Mouse (Mus musculus): Measurements from ENCODE around the gene Coro2a. TPM values are rescaled to one million over a fixed set of nuclear protein-coding genes. Genes with fewer than 3 reads are reported as not detected.

Gene Coro2a
- total and polyA plus RNA-seq, 3 experiments: 0.35 to 6.8 TPM; not detected in 1

GRCm38 (mm10) chr4:46535094-46535830 is 66.7 kb downstream of the Coro2a start:
- H3K27ac ChIP-seq (ENCODE audit: control insufficient read depth, low read depth, low read length): peak overlapping the region; percentile 15; the same call in 1 of the 2 replicates
- H3K79me2 ChIP-seq (ENCODE audit: control insufficient read depth, insufficient read depth, low read length, poor library complexity): no peaks in the 10 kb centered on the region
- peak overlapping the region; percentile 63 to 84 for H3K4me3 ChIP-seq (ENCODE audit: control insufficient read depth in 1 of 2, insufficient read depth in 1 of 2, low read depth in 2 of 2, low read length in 2 of 2)
- peak; percentile 54 for DNase-seq (ENCODE audit: low read depth, low spot score)
- no peaks in the 10 kb centered on the region for H3K9me3 ChIP-seq (replicated peaks; ENCODE audit: insufficient read depth, low read length)
- H3K27me3 ChIP-seq (ENCODE audit: control insufficient read depth in 1 of 2, insufficient read depth in 2 of 2, low read length in 2 of 2): no peaks in the 10 kb centered on the region; a peak in 2 of 4 replicates
- peaks cover 0 to 11% of the 10 kb centered on the region in 2 experiments; a peak in 1 of 4 replicates for H3K4me1 ChIP-seq (ENCODE audit: control insufficient read depth in 1 of 2, insufficient read depth in 2 of 2, low read length in 2 of 2)
- TF ChIP-seq HCFC1 (IDR thresholded peaks at IDR 0.05; ENCODE audit: low read depth, low read length) (no peak), POLR2AphosphoS5 (IDR thresholded peaks at IDR 0.05; ENCODE audit: borderline replicate concordance, low read depth, low read length) (no peak), MXI1 (IDR thresholded peaks at IDR 0.05; ENCODE audit: low read depth, low read length) (no peak), TCF12 (IDR thresholded peaks at IDR 0.05; ENCODE audit: low read depth, low read length) (no peak), SIN3A (IDR thresholded peaks at IDR 0.05; ENCODE audit: low read length) (0 out of 2 replicates have a peak, but pooled peaks have one; percentile 27), CHD1 (IDR thresholded peaks at IDR 0.05; ENCODE audit: low read depth, low read length) (no peak), MAZ (IDR thresholded peaks at IDR 0.05; ENCODE audit: low read depth, low read length) (peak; percentile 28; the same call in 1 of the 2 replicates), ZNF384 (IDR thresholded peaks at IDR 0.05; ENCODE audit: low read depth, low read length) (no peak), ELF1 (IDR thresholded peaks at IDR 0.05; ENCODE audit: low read depth, low read length) (0 out of 2 replicates have a peak, but pooled peaks have one; percentile 43), MAFK (IDR thresholded peaks at IDR 0.05; ENCODE audit: borderline replicate concordance, low read depth, low read length) (no peak), ZKSCAN1 (IDR thresholded peaks at IDR 0.05; ENCODE audit: low read depth, low read length) (no peak), MAX (IDR thresholded peaks at IDR 0.05; ENCODE audit: low read length) (0 out of 2 replicates have a peak, but pooled peaks have one; percentile 17), CHD2 (IDR thresholded peaks at IDR 0.05; ENCODE audit: low read length) (no peak), TAL1 (IDR thresholded peaks at IDR 0.05; ENCODE audit: low read length) (no peak), JUND (IDR thresholded peaks at IDR 0.05; ENCODE audit: low read depth, low read length) (no peak), GATA1 (IDR thresholded peaks at IDR 0.05; ENCODE audit: low read depth, low read length) (peak; percentile 76), ZC3H11A (IDR thresholded peaks at IDR 0.05; ENCODE audit: low read depth, low read length) (no peak), TBP (IDR thresholded peaks at IDR 0.05; ENCODE audit: low read depth, low read length) (0 out of 2 replicates have a peak, but pooled peaks have one; percentile 32), USF1 (IDR thresholded peaks at IDR 0.05; ENCODE audit: low read depth, low read length) (no peak), KAT2A (conservative IDR thresholded peaks at IDR 0.05; ENCODE audit: low read depth, low read length) (no peak), RCOR1 (IDR thresholded peaks at IDR 0.05; ENCODE audit: low read depth, low read length) (peak; percentile 89), EP300 (IDR thresholded peaks at IDR 0.05; ENCODE audit: low read depth in 1 of 2, low read length in 2 of 2) (peak; percentile 29 to 32; a peak in 2 of 4 replicates)
- H3K9ac ChIP-seq (ENCODE audit: control insufficient read depth, low read depth, low read length, poor library complexity, severe bottlenecking): peak overlapping the region; percentile 64
- H3K36me3 ChIP-seq (ENCODE audit: control insufficient read depth in 1 of 2, insufficient read depth in 2 of 2, low read length in 2 of 2): no peaks in the 10 kb centered on the region; a peak in 2 of 4 replicates
